Mouse (Mus musculus) T-cell, adult 2 months (primary cell): ENCODE measurements around the gene Inpp4a.

Experiments used
- DNase-seq: peaks from one replicate; pipeline ENCODE4 v3.0.0; 2022; ENCODE audit warnings: low spot score

Inpp4a gene

GRCm38 (mm10) chr1:37323208-37323607 is 23.5 kb downstream of the Inpp4a start:
- no peak for DNase-seq

GRCm38 (mm10) chr1:37324569-37324968 is 24.9 kb downstream of the Inpp4a start:
- DNase-seq, result no peak

- no peak for DNase-seq
These were observed 27.6 kb downstream of the Inpp4a start for GRCm38 (mm10) chr1:37327311-37327710.

- no peak for DNase-seq
These were observed 29.5 kb downstream of the Inpp4a start for GRCm38 (mm10) chr1:37329132-37329531.

GRCm38 (mm10) chr1:37329831-37330230 is 30.2 kb downstream of the Inpp4a start:
- no peak for DNase-seq

- no peak for DNase-seq
These were observed 33.1 kb downstream of the Inpp4a start for GRCm38 (mm10) chr1:37332756-37333155.

- DNase-seq, result no peak
These were observed 34.2 kb downstream of the Inpp4a start for GRCm38 (mm10) chr1:37333741-37334440.

GRCm38 (mm10) chr1:37336022-37336421 is 36.4 kb downstream of the Inpp4a start:
- no peak for DNase-seq

GRCm38 (mm10) chr1:37336794-37337193 is 37.1 kb downstream of the Inpp4a start:
- no peak for DNase-seq

- DNase-seq, result no peak
These were observed 37.6 kb downstream of the Inpp4a start for GRCm38 (mm10) chr1:37337273-37337672.

- DNase-seq, result no peak
These were observed 39.5 kb downstream of the Inpp4a start for GRCm38 (mm10) chr1:37339144-37339543.

GRCm38 (mm10) chr1:37341347-37341746 is 41.7 kb downstream of the Inpp4a start:
- no peak for DNase-seq

GRCm38 (mm10) chr1:37341914-37342313 is 42.2 kb downstream of the Inpp4a start:
- DNase-seq, result no peak

- no peak for DNase-seq
These were observed 42.9 kb downstream of the Inpp4a start for GRCm38 (mm10) chr1:37342524-37342923.

- DNase-seq, result no peak
These were observed 43.6 kb downstream of the Inpp4a start for GRCm38 (mm10) chr1:37343265-37343664.

- no peak for DNase-seq
These were observed 44.7 kb downstream of the Inpp4a start for GRCm38 (mm10) chr1:37344223-37344916.

- DNase-seq, result no peak
These were observed 47.9 kb downstream of the Inpp4a start for GRCm38 (mm10) chr1:37347361-37348080.

GRCm38 (mm10) chr1:37350886-37351651 is 51.4 kb downstream of the Inpp4a start:
- DNase-seq, result no peak

- no peak for DNase-seq
These were observed 52.3 kb downstream of the Inpp4a start for GRCm38 (mm10) chr1:37351961-37352360.

- DNase-seq, result no peak
These were observed 53.8 kb downstream of the Inpp4a start for GRCm38 (mm10) chr1:37353456-37353855.

- no peak for DNase-seq
These were observed 55.8 kb downstream of the Inpp4a start for GRCm38 (mm10) chr1:37355492-37355891.

GRCm38 (mm10) chr1:37356305-37356704 is 56.6 kb downstream of the Inpp4a start:
- DNase-seq, result no peak
